Mouse (Mus musculus) 416B (cell line): ENCODE data around the gene Ppp1r32.

Source experiments
- DNase-seq: peaks from one replicate; pipeline ENCODE4 v3.0.0; 2011; ENCODE audit warnings: low read depth

The Ppp1r32 gene

GRCm38 (mm10) chr19:10482703-10483102 lies at the start of gene Ppp1r32:
TSS of gene Ppp1r32 (minus strand) at chr19:10482928.
- peak; percentile 25 for DNase-seq

- peak; percentile 27 for DNase-seq
Measured at GRCm38 (mm10) chr19:10530082-10530481, 47.4 kb upstream of the Ppp1r32 start.

GRCm38 (mm10) chr19:10525910-10526309 lies 43.2 kb upstream of the Ppp1r32 start, which contains the start of gene Sdhaf2:
TSS of gene Sdhaf2 (minus strand) at chr19:10526142.
- peak; percentile 72 for DNase-seq

GRCm38 (mm10) chr19:10525106-10525901 lies 42.6 kb upstream of the Ppp1r32 start, which contains the start of gene Cpsf7:
TSS of gene Cpsf7 (plus strand) at chr19:10525266.
- peak; percentile 93 for DNase-seq

- DNase-seq = no peak
Measured at GRCm38 (mm10) chr19:10524784-10525105, 42.0 kb upstream of the Ppp1r32 start.

- peak; percentile 51 for DNase-seq
Measured at GRCm38 (mm10) chr19:10523483-10524080, 40.9 kb upstream of the Ppp1r32 start.

GRCm38 (mm10) chr19:10521926-10522325 lies 39.2 kb upstream of the Ppp1r32 start:
- no peak for DNase-seq

GRCm38 (mm10) chr19:10520355-10520754 lies 37.6 kb upstream of the Ppp1r32 start:
- peak; percentile 75 for DNase-seq

- no peak for DNase-seq
Measured at GRCm38 (mm10) chr19:10510759-10511330, 28.1 kb upstream of the Ppp1r32 start.

- peak; percentile 65 for DNase-seq
Measured at GRCm38 (mm10) chr19:10502571-10502970, 19.8 kb upstream of the Ppp1r32 start.

- DNase-seq = no peak
Measured at GRCm38 (mm10) chr19:10500581-10500980, 17.9 kb upstream of the Ppp1r32 start.

- peak; percentile 97 for DNase-seq
Measured at GRCm38 (mm10) chr19:10497512-10498160, 14.9 kb upstream of the Ppp1r32 start.

GRCm38 (mm10) chr19:10496976-10497375 lies 14.2 kb upstream of the Ppp1r32 start:
- no peak for DNase-seq

- DNase-seq = peak; percentile 57
Measured at GRCm38 (mm10) chr19:10495670-10496069, 12.9 kb upstream of the Ppp1r32 start.

GRCm38 (mm10) chr19:10486264-10486738 lies 3.6 kb upstream of the Ppp1r32 start:
- DNase-seq = peak; percentile 78

GRCm38 (mm10) chr19:10479541-10479940 lies 3.2 kb downstream of the Ppp1r32 start:
- no peak for DNase-seq

GRCm38 (mm10) chr19:10473779-10474178 lies 8.9 kb downstream of the Ppp1r32 start:
- no peak for DNase-seq

GRCm38 (mm10) chr19:10472958-10473357 lies 9.8 kb downstream of the Ppp1r32 start:
- no peak for DNase-seq

GRCm38 (mm10) chr19:10469171-10469658 lies 13.5 kb downstream of the Ppp1r32 start:
- no peak for DNase-seq

GRCm38 (mm10) chr19:10464427-10464826 lies 18.3 kb downstream of the Ppp1r32 start:
- DNase-seq = no peak

GRCm38 (mm10) chr19:10461584-10461983 lies 21.1 kb downstream of the Ppp1r32 start:
- DNase-seq = no peak

GRCm38 (mm10) chr19:10459907-10460306 lies 22.8 kb downstream of the Ppp1r32 start:
- DNase-seq = no peak
